Mouse (Mus musculus) ES-E14 (cell line): ENCODE measurements around the gene Atp10b. TPM values are rescaled to one million over a fixed set of nuclear protein-coding genes. Genes with fewer than 3 reads are reported as not detected.

Source experiments
- DNase-seq: peaks from one replicate; pipeline ENCODE4 v3.0.0-alpha.2; 2013; ENCODE audit warnings: low read depth, low spot score
- H3K27ac ChIP-seq: 2 replicates; pipeline ENCODE4 v1.5.1; 2012; ENCODE audit warnings: low read depth, mild to moderate bottlenecking, low read length, moderate library complexity, mixed read lengths; ENCODE audit not compliant: poor library complexity, insufficient read depth, severe bottlenecking
- H3K36me3 ChIP-seq: 2 replicates; pipeline ENCODE4 v1.6.1; 2012; ENCODE audit warnings: mild to moderate bottlenecking, low read length, moderate library complexity, mixed read lengths; ENCODE audit not compliant: control insufficient read depth, poor library complexity, insufficient read depth, severe bottlenecking
- H3K4me1 ChIP-seq, 2 experiments: fragments of 150-350 bp in 1 of 2; sonication (generic) in 1 of 2; 2 replicates each; pipeline ENCODE4 v1.6.1; 2012; ENCODE audit warnings: low read length in 2 of 2, mild to moderate bottlenecking in 1 of 2, mixed read lengths in 1 of 2; ENCODE audit not compliant: control insufficient read depth in 2 of 2, insufficient read depth in 2 of 2, poor library complexity in 1 of 2
- H3K4me3 ChIP-seq, 2 experiments: fragments of 150-350 bp in 1 of 2; sonication (generic) in 1 of 2; 2 replicates each; pipeline ENCODE4 v1.5.1; 2012; ENCODE audit warnings: low read length in 2 of 2, low read depth in 1 of 2, mild to moderate bottlenecking in 1 of 2, mixed read lengths in 1 of 2; ENCODE audit not compliant: insufficient read depth in 1 of 2, poor library complexity in 1 of 2, severe bottlenecking in 1 of 2
- H3K9ac ChIP-seq: 2 replicates; pipeline ENCODE4 v1.6.1; 2012; ENCODE audit warnings: low read depth, mild to moderate bottlenecking, low read length, mixed read lengths; ENCODE audit not compliant: poor library complexity, insufficient read depth, severe bottlenecking
- H3K9me3 ChIP-seq: fragments of 150-350 bp; sonication (generic); 2 replicates; pipeline ENCODE4 v1.6.1; 2012; ENCODE audit warnings: low read depth, mild to moderate bottlenecking, low read length; ENCODE audit not compliant: control insufficient read depth, insufficient read depth
- CHD2 ChIP-seq: IDR thresholded peaks from 2 replicates; pipeline ENCODE4 v1.6.1; 2014; ENCODE audit warnings: mild to moderate bottlenecking, low read depth, low read length, inconsistent platforms
- HCFC1 ChIP-seq: IDR thresholded peaks from 2 replicates; pipeline ENCODE4 v1.6.1; 2012; ENCODE audit warnings: low read length, inconsistent platforms, borderline replicate concordance; ENCODE audit not compliant: insufficient read depth
- MAFK ChIP-seq: IDR thresholded peaks from 2 replicates; pipeline ENCODE4 v1.6.1; 2014; ENCODE audit warnings: mild to moderate bottlenecking, low read depth, low read length, inconsistent platforms; ENCODE audit not compliant: insufficient read depth
- ZC3H11A ChIP-seq: IDR thresholded peaks from 2 replicates; pipeline ENCODE4 v1.6.1; 2012; ENCODE audit warnings: low read depth, mild to moderate bottlenecking, inconsistent platforms, low read length, borderline replicate concordance
- ZNF384 ChIP-seq: IDR thresholded peaks from 2 replicates; pipeline ENCODE4 v1.6.1; 2012; ENCODE audit warnings: low read depth, low read length, inconsistent platforms
- in situ Hi-C, 2 experiments: fragments of 600-800 bp; cut with MboI; formaldehyde crosslinking; loops; one replicate each; pipeline ENCODE4 v1.15.1; 2025; ENCODE audit warnings: low sequenced_read_pairs in 2 of 2, inconsistent platforms in 1 of 2; ENCODE audit not compliant: unreplicated experiment in 2 of 2
- total RNA-seq: library from RNA; depleted of rRNA; stranded (reverse); fragments of 300-350 nt; gene quantifications from 2 replicates; pipeline ENCODE4 v1.2.3, GENCODE M21; 2012

The Atp10b gene
- total RNA-seq, 1 experiment, result not detected

DNA sequence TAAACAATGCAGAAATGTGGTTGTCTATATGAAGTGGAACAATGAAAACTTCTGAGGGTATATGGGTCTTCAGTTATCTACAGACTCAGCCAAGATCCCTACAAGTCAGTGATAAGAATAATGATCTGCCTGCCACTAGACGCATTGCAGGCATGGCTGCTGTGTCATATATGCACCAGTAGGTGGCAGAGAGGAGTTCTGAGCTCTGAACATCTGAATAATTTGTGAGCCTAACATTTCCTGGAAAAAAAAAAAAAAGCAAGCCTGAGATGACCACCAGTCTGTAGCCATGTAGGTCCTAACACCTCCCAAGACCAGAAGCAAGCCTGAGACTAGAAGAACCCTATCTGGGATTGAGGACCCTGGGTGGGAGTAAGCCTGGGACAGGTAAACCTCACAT, 63.5 kb downstream of the Atp10b start:
- H3K9ac ChIP-seq, result no peak overlapping the region
- in situ Hi-C loops, result no loop called here
- H3K4me3 ChIP-seq, result no peak overlapping the region
- no peak overlapping the region for H3K27ac ChIP-seq
- H3K4me1 ChIP-seq, result no peaks in the 10 kb centered on the region
- no peaks in the 10 kb centered on the region for H3K9me3 ChIP-seq
- TF ChIP-seq ZNF384, result no peak
- TF ChIP-seq CHD2, result no peak
- no peak for TF ChIP-seq ZC3H11A
- no peak for TF ChIP-seq MAFK
- no peak for TF ChIP-seq HCFC1
- H3K36me3 ChIP-seq, result no peaks in the 10 kb centered on the region
- no peak for DNase-seq

GRCm38 (mm10) chr11:43213740-43214139, 64.1 kb downstream of the Atp10b start:
- Histone ChIP-seq H3K4me1 (no peaks in the 10 kb centered on the region), H3K4me3 (no peak overlapping the region), H3K36me3 (no peaks in the 10 kb centered on the region), H3K9me3 (no peaks in the 10 kb centered on the region), H3K27ac (no peak overlapping the region), H3K9ac (no peak overlapping the region)
- DNase-seq, result no peak
- in situ Hi-C loops, result no loop called here
- TF ChIP-seq HCFC1, result no peak
- TF ChIP-seq ZC3H11A, result no peak
- no peak for TF ChIP-seq CHD2
- TF ChIP-seq MAFK, result no peak
- no peak for TF ChIP-seq ZNF384

DNA sequence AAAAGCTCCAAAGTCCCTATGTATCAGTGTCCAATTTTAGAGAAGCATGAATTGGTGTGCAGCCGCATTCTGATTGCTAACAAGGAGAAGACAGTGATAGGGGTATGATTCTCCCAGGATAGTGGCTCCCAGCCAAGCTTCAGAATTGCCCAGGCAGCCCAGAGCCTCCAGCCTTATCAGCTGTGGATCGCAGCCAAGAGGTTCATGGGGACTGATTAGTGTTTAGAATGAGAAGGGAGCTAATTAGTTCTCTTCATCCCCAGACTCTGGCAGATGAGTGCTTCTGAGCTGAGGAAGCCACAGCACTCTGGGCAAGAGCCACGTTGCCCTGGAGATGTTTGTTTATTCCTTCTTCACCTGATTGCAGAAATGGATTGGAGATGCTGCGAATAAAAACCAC, 67.3 kb downstream of the Atp10b start:
- H3K9ac ChIP-seq, result no peak overlapping the region
- no peaks in the 10 kb centered on the region for H3K4me1 ChIP-seq
- H3K27ac ChIP-seq, result no peak overlapping the region
- in situ Hi-C loops, result no loop called here
- TF ChIP-seq ZC3H11A, result no peak
- H3K9me3 ChIP-seq, result no peaks in the 10 kb centered on the region
- H3K36me3 ChIP-seq, result no peaks in the 10 kb centered on the region
- DNase-seq, result no peak
- H3K4me3 ChIP-seq, result no peak overlapping the region

DNA sequence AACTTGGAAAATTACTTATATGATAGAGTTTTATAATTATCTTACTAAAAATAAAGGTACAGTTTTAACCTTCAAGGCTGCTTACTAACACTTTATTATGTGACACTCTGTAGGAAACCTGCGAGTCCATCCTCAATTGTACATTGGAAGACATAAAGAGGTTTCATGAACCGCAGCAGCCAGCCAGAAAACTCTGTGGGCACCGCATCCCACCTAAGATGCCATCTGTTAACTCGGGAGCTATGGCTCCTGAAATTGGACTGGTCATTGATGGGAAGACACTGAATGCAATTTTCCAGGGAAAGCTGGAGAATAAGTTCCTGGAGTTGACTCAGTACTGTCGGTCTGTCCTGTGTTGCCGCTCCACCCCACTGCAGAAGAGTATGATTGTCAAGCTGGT, 80.6 kb downstream of the Atp10b start:
- in situ Hi-C loops, result no loop called here
- TF ChIP-seq ZNF384, result no peak
- no peak for TF ChIP-seq HCFC1
- no peak for TF ChIP-seq ZC3H11A
- no peak for TF ChIP-seq CHD2
- TF ChIP-seq MAFK, result no peak
- no peak for DNase-seq
- no peaks in the 10 kb centered on the region for H3K9me3 ChIP-seq
- H3K4me1 ChIP-seq, result no peaks in the 10 kb centered on the region
- no peak overlapping the region for H3K27ac ChIP-seq
- no peaks in the 10 kb centered on the region for H3K36me3 ChIP-seq
- H3K4me3 ChIP-seq, result no peak overlapping the region
- no peak overlapping the region for H3K9ac ChIP-seq

GRCm38 (mm10) chr11:43232073-43232472, 82.4 kb downstream of the Atp10b start:
- in situ Hi-C loops, result no loop called here
- H3K4me3 ChIP-seq, result no peak overlapping the region
- H3K9ac ChIP-seq, result no peak overlapping the region
- no peaks in the 10 kb centered on the region for H3K4me1 ChIP-seq
- no peaks in the 10 kb centered on the region for H3K9me3 ChIP-seq
- no peak for DNase-seq
- no peaks in the 10 kb centered on the region for H3K36me3 ChIP-seq
- no peak overlapping the region for H3K27ac ChIP-seq
- TF ChIP-seq MAFK (no peak), ZNF384 (no peak), HCFC1 (no peak), ZC3H11A (no peak), CHD2 (no peak)
